Mouse (Mus musculus): Measurements from ENCODE around the gene Grin2b. TPM values are rescaled to one million over a fixed set of nuclear protein-coding genes. Genes with fewer than 3 reads are reported as not detected.
"Not testable (repeated sequence)": the region's sequence is repeated elsewhere in the genome, so short reads cannot be mapped to it uniquely, and the experiment has no call there.

The Grin2b gene
- polyA plus RNA-seq, 1 experiment from 2014 or later: 0.03 TPM

- no peak overlapping the region for H3K27ac ChIP-seq
- H3K4me3 ChIP-seq: no peak overlapping the region
- no peaks in the 10 kb centered on the region for H3K36me3 ChIP-seq
- H3K27me3 ChIP-seq (ENCODE audit: low read depth, poor library complexity, severe bottlenecking): no peaks in the 10 kb centered on the region
- no peaks in the 10 kb centered on the region for H3K9me3 ChIP-seq (replicated peaks)
- no peak for DNase-seq (ENCODE audit: low spot score)
- 82% methylated on average over 3 of the region's 3 CpGs for WGBS
- H3K4me1 ChIP-seq: no peaks in the 10 kb centered on the region
Observed at GRCm38 (mm10) chr6:135843755-135844154, 329.6 kb downstream of the Grin2b start.

- WGBS: 96% methylated on average over 4 of the region's 4 CpGs
Observed at GRCm38 (mm10) chr6:135836353-135836752, 337.0 kb downstream of the Grin2b start.

GRCm38 (mm10) chr6:135833542-135833941 is 339.8 kb downstream of the Grin2b start:
- WGBS: 75% methylated on average over 5 of the region's 5 CpGs
- no peaks in the 10 kb centered on the region for H3K36me3 ChIP-seq
- 0 out of 2 replicates have a peak, but pooled peaks cover 3% of the 10 kb centered on the region for H3K4me1 ChIP-seq
- no peaks in the 10 kb centered on the region for H3K9me3 ChIP-seq (replicated peaks)
- no peak overlapping the region for H3K4me3 ChIP-seq
- no peaks in the 10 kb centered on the region for H3K27me3 ChIP-seq (ENCODE audit: low read depth, poor library complexity, severe bottlenecking)
- DNase-seq (ENCODE audit: low spot score): no peak
- H3K27ac ChIP-seq: no peak overlapping the region

More at GRCm38 (mm10) chr6:135836353-135836752, 337.0 kb downstream of the Grin2b start:
- Histone ChIP-seq H3K4me3 (no peak overlapping the region), H3K27ac (no peak overlapping the region), H3K9me3 (replicated peaks) (no peaks in the 10 kb centered on the region), H3K36me3 (no peaks in the 10 kb centered on the region), H3K4me1 (no peaks in the 10 kb centered on the region), H3K27me3 (ENCODE audit: low read depth, poor library complexity, severe bottlenecking) (no peaks in the 10 kb centered on the region)
- no peak for DNase-seq (ENCODE audit: low spot score)

GRCm38 (mm10) chr6:135832041-135832440 is 341.3 kb downstream of the Grin2b start:
- Histone ChIP-seq H3K4me1 (0 out of 2 replicates have a peak, but pooled peaks cover 3% of the 10 kb centered on the region), H3K4me3 (no peak overlapping the region), H3K9me3 (replicated peaks) (no peaks in the 10 kb centered on the region), H3K27me3 (ENCODE audit: low read depth, poor library complexity, severe bottlenecking) (no peaks in the 10 kb centered on the region), H3K36me3 (no peaks in the 10 kb centered on the region), H3K27ac (no peak overlapping the region)
- DNase-seq (ENCODE audit: low spot score): no peak
- 89% methylated on average over 3 of the region's 3 CpGs for WGBS

GRCm38 (mm10) chr6:135831032-135831431 is 342.3 kb downstream of the Grin2b start:
- Histone ChIP-seq H3K4me3 (no peak overlapping the region), H3K9me3 (replicated peaks) (no peaks in the 10 kb centered on the region), H3K27ac (no peak overlapping the region), H3K4me1 (0 out of 2 replicates have a peak, but pooled peaks cover 3% of the 10 kb centered on the region), H3K27me3 (ENCODE audit: low read depth, poor library complexity, severe bottlenecking) (no peaks in the 10 kb centered on the region), H3K36me3 (no peaks in the 10 kb centered on the region)
- 92% methylated on average over 1 of the region's 1 CpGs for WGBS
- no peak for DNase-seq (ENCODE audit: low spot score)

- H3K27me3 ChIP-seq (ENCODE audit: low read depth, poor library complexity, severe bottlenecking): no peaks in the 10 kb centered on the region
- H3K4me3 ChIP-seq: no peak overlapping the region
- no peak overlapping the region for H3K27ac ChIP-seq
- H3K4me1 ChIP-seq: 0 out of 2 replicates have a peak, but pooled peaks cover 3% of the 10 kb centered on the region
- WGBS: 90% methylated on average over 7 of the region's 7 CpGs
- H3K9me3 ChIP-seq (replicated peaks): no peaks in the 10 kb centered on the region
- H3K36me3 ChIP-seq: no peaks in the 10 kb centered on the region
- no peak for DNase-seq (ENCODE audit: low spot score)
Observed at GRCm38 (mm10) chr6:135829458-135829857, 343.9 kb downstream of the Grin2b start.

GRCm38 (mm10) chr6:135828976-135829375 is 344.3 kb downstream of the Grin2b start:
- no peak for DNase-seq (ENCODE audit: low spot score)
- Histone ChIP-seq H3K27ac (no peak overlapping the region), H3K4me3 (no peak overlapping the region), H3K9me3 (replicated peaks) (no peaks in the 10 kb centered on the region), H3K4me1 (0 out of 2 replicates have a peak, but pooled peaks cover 3% of the 10 kb centered on the region), H3K27me3 (ENCODE audit: low read depth, poor library complexity, severe bottlenecking) (no peaks in the 10 kb centered on the region), H3K36me3 (no peaks in the 10 kb centered on the region)
- WGBS: 70% methylated on average over 4 of the region's 4 CpGs

- Histone ChIP-seq H3K4me1 (0 out of 2 replicates have a peak, but pooled peaks cover 3% of the 10 kb centered on the region), H3K4me3 (no peak overlapping the region), H3K27ac (no peak overlapping the region), H3K27me3 (ENCODE audit: low read depth, poor library complexity, severe bottlenecking) (no peaks in the 10 kb centered on the region), H3K9me3 (replicated peaks) (no peaks in the 10 kb centered on the region), H3K36me3 (no peaks in the 10 kb centered on the region)
- DNase-seq (ENCODE audit: low spot score): peak; percentile 40
- 24% methylated on average over 4 of the region's 4 CpGs for WGBS
Observed at GRCm38 (mm10) chr6:135827942-135828341, 345.4 kb downstream of the Grin2b start.

- no peak overlapping the region for H3K27ac ChIP-seq
- H3K4me1 ChIP-seq: 0 out of 2 replicates have a peak, but pooled peaks cover 3% of the 10 kb centered on the region
- H3K27me3 ChIP-seq (ENCODE audit: low read depth, poor library complexity, severe bottlenecking): no peaks in the 10 kb centered on the region
- no peak overlapping the region for H3K4me3 ChIP-seq
- 79% methylated on average over 3 of the region's 3 CpGs for WGBS
- no peaks in the 10 kb centered on the region for H3K9me3 ChIP-seq (replicated peaks)
- no peak for DNase-seq (ENCODE audit: low spot score)
- no peaks in the 10 kb centered on the region for H3K36me3 ChIP-seq
Observed at GRCm38 (mm10) chr6:135827317-135827716, 346.0 kb downstream of the Grin2b start.

GRCm38 (mm10) chr6:135826776-135827175 is 346.5 kb downstream of the Grin2b start:
- 97% methylated on average over 7 of the region's 7 CpGs for WGBS
- H3K9me3 ChIP-seq (replicated peaks); DNase-seq (ENCODE audit: low spot score); H3K27me3 ChIP-seq (ENCODE audit: low read depth, poor library complexity, severe bottlenecking); H3K4me1 ChIP-seq; H3K36me3 ChIP-seq; H3K27ac ChIP-seq; H3K4me3 ChIP-seq: not testable (repeated sequence)

GRCm38 (mm10) chr6:135817391-135817790 is 355.9 kb downstream of the Grin2b start:
- Histone ChIP-seq H3K9me3 (replicated peaks) (no peaks in the 10 kb centered on the region), H3K36me3 (no peaks in the 10 kb centered on the region), H3K27ac (no peak overlapping the region), H3K4me1 (no peaks in the 10 kb centered on the region), H3K4me3 (no peak overlapping the region), H3K27me3 (ENCODE audit: low read depth, poor library complexity, severe bottlenecking) (no peaks in the 10 kb centered on the region)
- 97% methylated on average over 2 of the region's 2 CpGs for WGBS
- no peak for DNase-seq (ENCODE audit: low spot score)

- Histone ChIP-seq H3K27ac (no peak overlapping the region), H3K9me3 (replicated peaks) (no peaks in the 10 kb centered on the region), H3K27me3 (ENCODE audit: low read depth, poor library complexity, severe bottlenecking) (no peaks in the 10 kb centered on the region), H3K4me1 (no peaks in the 10 kb centered on the region), H3K36me3 (no peaks in the 10 kb centered on the region), H3K4me3 (no peak overlapping the region)
- WGBS: 62% methylated on average over 7 of the region's 7 CpGs
- no peak for DNase-seq (ENCODE audit: low spot score)
Observed at GRCm38 (mm10) chr6:135813755-135814154, 359.6 kb downstream of the Grin2b start.

- Histone ChIP-seq H3K4me1 (no peaks in the 10 kb centered on the region), H3K36me3 (no peaks in the 10 kb centered on the region), H3K9me3 (replicated peaks) (no peaks in the 10 kb centered on the region), H3K4me3 (no peak overlapping the region), H3K27me3 (ENCODE audit: low read depth, poor library complexity, severe bottlenecking) (no peaks in the 10 kb centered on the region), H3K27ac (no peak overlapping the region)
- no peak for DNase-seq (ENCODE audit: low spot score)
- WGBS: 93% methylated on average over 9 of the region's 9 CpGs
Observed at GRCm38 (mm10) chr6:135805436-135805835, 367.9 kb downstream of the Grin2b start.

GRCm38 (mm10) chr6:135799949-135800348 is 373.4 kb downstream of the Grin2b start:
- DNase-seq (ENCODE audit: low spot score): peak; percentile 32
- 52% methylated on average over 8 of the region's 8 CpGs for WGBS
- Histone ChIP-seq H3K27ac (no peak overlapping the region), H3K4me3 (no peak overlapping the region), H3K27me3 (ENCODE audit: low read depth, poor library complexity, severe bottlenecking) (no peaks in the 10 kb centered on the region), H3K4me1 (no peaks in the 10 kb centered on the region), H3K9me3 (replicated peaks) (no peaks in the 10 kb centered on the region), H3K36me3 (no peaks in the 10 kb centered on the region)

Measured in limb, embryonic 10.5 days (tissue).